Mouse (Mus musculus): ENCODE data around the gene Lrmp. TPM values are rescaled to one million over a fixed set of nuclear protein-coding genes. Genes with fewer than 3 reads are reported as not detected.
"Not testable (repeated sequence)": the region's sequence is repeated elsewhere in the genome, so short reads cannot be mapped to it uniquely, and the experiment has no call there.

Lrmp gene
- total RNA-seq, 4 experiments from 2014 or later = 1.1 to 3.3 (median 1.2) TPM

DNA sequence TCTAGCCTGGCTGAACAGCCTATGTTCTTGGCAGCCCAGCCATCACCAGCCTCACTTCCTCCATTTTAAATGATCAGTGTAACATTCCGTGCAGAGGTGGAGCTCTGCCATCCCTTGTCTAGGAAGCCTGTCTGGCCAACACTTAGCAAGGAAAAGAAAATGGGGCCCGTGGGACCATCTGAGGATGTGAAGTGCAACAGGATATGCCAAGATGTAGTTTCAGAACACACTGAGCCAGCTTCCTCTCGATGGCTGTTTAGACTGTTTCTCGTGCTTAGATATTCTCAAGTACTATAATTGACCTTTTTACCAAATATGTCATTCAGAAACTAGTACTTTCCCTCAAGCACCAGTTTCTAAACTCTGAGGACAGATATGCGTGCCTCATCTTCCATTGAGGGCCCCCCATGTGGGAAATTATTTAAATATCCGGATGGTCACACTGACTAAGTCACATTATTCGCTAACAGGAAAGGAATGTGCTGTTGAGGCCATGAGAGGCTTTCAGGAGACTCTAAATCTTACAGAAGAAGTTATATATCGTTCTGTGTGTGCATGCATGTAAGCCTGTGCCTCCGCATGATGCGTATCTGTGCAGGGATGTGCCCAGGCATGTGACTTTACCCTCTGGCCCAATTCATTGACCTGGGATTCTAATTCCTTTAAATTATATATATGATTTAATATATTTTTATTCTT is 11.1 kb upstream of the Lrmp start:
- no peak for DNase-seq (ENCODE audit: low spot score)

DNA sequence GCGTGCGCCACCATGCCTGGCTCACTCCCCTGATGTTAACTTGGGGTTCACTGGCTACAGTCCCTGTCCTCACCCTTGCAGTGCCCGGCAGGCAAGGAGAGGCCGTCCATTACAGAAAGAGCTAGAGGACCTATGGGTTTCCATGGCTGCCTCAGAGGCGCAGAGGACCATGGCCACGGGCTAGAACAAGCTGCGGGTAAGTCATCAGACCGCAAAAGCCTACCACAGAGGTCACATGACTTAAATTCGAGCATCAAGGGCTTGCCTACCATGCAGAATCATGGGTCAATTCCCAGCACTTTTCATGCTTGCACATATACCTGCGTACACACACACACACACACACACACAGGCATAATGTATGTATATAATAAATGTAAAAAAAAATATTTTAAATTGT is 10.0 kb upstream of the Lrmp start:
- no peak for DNase-seq (ENCODE audit: low spot score)

GRCm38 (mm10) chr6:145106163-145106842 is 9.2 kb upstream of the Lrmp start:
- DNase-seq (ENCODE audit: low spot score) = no peak

DNA sequence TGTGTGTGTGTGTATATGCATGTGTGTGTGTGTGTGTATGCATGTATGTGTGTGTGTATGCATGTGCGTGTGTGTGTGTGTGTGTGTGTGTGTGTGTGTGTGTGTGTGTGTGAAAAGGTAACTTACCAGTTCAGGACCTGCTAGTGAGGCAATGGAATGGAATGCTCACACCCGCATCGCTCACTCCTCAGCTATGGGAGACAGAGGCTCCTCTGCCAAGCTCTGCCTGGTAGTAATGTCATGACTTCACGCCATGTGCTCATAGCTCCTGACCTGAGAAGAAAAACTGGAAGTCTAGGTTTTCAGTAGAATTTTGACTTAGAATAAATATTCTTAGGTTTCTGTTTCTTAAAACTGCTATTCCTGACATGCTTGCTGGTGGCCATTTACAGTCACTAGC is 4.7 kb upstream of the Lrmp start:
- no peak for DNase-seq (ENCODE audit: low spot score)

DNA sequence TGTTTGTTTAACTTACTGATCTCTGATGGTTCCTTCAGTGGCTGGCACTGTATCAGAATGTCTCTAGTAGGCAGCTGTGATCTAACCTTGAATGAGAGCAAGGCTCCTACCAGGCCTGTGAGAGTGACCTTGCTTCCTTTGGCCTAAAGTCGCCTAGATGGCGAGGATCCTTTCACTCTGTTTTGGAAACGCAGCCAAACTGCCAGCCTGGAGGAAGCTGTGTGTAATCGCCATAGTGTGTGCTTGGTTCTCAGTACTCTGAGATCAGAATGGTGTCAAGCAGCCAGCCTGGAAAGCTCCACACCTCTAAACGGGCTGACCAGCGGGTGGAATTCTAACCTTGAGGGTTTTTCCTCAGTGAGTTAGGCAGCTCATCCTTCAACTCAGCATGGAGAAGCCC is 2.6 kb upstream of the Lrmp start:
- DNase-seq (ENCODE audit: low spot score) = no peak

GRCm38 (mm10) chr6:145114561-145114960 is 892 bp upstream of the Lrmp start:
- no peak for DNase-seq (ENCODE audit: low spot score)

DNA sequence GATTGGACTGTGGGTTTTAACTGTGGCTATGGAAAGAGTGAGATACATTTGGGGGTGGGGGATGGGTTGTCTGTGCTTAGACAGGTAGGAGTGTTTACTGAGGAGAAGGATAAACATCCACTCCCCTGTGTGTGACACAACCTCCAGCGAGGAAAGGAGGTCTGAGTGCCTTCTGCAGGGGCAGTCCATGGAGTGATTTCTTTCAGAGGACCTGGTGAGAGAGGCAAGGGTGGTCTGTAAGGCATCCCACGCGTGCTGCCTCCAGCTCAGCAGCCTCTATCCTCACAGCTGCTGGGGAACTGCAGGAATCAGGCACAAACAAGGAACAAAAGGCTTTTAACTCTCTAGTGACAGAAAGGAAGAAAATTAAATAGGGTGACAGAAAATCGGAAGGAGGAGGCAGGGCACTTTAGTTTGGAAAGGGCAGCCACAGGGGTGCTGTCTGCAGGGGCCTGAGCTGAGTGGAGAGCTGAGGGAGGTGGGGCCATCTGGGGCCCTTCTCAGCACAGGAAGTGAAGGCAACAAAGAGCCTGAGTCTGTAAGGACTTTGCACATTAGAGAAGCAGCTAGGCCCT is 732 bp downstream of the Lrmp start:
- no peak for DNase-seq (ENCODE audit: low spot score)

DNA sequence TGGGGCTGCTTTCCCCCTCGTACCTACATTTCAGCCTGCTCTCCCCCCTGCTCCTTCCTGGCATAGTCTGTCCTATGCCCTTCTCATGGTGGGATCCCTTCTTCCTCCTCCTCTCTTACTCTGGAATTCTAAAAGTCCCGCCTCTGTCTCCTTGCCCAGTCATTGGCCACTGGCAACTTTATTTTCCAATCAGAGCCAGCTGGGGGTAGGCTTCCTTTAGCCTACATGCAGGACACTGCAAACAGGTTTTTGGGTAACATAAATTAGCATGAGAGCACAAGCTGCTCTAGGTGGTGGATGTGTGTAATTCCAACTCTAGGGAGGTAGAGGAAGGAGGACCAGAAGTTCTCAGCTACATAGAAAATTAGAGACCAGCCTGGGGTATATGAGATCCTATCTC is 4.6 kb downstream of the Lrmp start:
- DNase-seq (ENCODE audit: low spot score) = no peak

- peak; percentile 46 for DNase-seq (ENCODE audit: low spot score)
Observed at GRCm38 (mm10) chr6:145120787-145121589, 5.5 kb downstream of the Lrmp start.

DNA sequence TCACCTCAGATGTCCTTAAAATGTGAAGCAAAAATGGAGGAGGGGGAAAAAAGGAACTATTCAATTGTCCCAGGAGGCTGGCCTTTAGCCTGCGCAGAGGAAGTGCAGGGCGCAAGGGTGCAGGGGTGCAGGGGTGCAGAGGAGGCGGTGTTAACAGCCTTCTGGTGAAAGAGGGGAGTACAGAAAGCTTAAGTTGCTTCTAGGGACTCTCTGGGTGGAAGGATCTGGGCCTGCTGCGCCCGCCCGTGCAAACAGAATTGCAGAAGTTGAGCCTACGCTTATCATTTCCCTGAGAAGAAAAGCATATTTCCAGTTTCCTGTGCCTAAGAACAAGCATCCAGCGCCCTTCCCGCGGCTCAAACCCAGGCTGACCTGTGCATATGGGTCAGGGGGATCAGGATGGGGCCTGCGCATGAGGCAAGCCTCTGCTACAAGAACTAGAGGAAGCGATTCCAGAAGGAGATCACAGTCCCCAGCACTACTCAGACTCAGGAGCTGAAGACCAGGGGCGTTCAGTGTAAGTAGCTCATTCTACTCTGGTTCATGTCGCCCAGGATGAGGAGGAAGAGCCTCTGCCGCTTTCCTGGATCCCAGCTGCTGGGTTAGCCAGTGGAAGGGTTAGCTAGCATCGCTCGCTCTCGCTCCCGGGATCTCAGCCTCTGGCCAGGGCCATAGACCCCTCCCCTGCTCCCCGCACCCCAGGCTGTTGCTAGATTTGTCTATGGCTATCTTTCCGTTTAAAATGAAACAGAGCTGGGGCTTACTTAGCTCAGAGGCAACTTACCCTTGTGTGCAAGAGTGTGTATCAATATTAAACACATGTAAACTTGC is 6.4 kb downstream of the Lrmp start:
- no peak for DNase-seq (ENCODE audit: low spot score)

- DNase-seq (ENCODE audit: low spot score) = no peak
Observed at GRCm38 (mm10) chr6:145122423-145123059, 7.1 kb downstream of the Lrmp start.

- DNase-seq (ENCODE audit: low spot score) = no peak
Observed at GRCm38 (mm10) chr6:145123136-145124060, 7.9 kb downstream of the Lrmp start.

DNA sequence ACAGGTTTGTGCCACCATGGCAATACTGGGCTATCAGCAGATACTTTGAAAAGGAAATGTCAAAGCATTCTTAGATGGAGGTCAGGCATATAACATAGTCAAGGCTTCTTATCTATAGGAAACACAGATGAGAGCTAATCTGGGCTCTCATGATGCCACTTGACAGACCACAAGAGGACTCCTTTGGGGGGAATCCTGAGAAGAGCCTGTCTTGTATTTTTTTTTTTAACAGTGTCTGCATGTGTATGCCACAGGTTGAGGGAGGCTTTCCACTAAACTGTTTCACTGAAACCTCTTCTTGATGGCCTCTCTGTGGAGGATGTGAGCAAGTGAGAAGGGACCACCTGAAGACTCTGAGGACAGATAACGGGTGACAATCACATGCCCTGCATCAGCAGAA is 9.2 kb downstream of the Lrmp start:
- DNase-seq (ENCODE audit: low spot score) = no peak

- DNase-seq (ENCODE audit: low spot score) = peak; percentile 36
Observed at GRCm38 (mm10) chr6:145125591-145126113, 10.2 kb downstream of the Lrmp start.

DNA sequence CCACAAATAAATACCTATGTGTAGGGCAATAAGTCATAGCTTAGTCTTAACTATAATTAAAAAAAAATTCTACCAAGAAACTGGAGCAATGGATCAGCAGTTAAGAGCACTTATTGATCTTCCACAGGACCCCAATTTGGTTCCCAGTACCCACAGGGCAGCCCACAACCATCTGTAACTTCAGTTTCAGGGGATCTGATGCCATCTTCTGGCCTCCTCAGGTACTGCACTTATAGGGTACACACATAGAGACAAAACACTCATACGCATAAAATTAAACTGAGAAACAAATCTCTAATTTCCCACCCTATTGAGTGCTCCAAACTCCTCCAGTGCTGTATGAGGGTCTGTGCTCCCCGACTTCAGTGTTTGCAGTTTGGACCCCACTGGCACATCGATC is 12.2 kb downstream of the Lrmp start:
- DNase-seq (ENCODE audit: low spot score) = no peak

DNA sequence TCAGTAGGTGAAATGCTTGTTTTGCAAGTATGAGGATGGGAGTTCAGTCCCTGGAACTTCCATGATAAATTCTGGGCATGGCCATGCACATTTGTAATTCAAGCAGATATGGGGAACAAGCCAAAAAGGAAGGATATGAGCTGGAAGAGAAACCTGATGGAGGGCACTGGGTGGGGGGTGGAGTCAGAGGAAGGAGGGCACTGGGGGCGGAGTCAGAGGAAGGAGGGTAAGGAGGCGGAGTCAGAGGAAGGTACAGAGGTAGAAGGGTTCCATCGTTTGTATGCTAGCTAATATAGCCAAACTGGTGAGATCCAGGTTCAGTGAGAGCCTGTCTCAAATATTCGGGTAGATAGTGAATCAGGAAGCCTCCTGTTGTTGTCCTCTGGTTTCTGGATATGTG is 14.1 kb downstream of the Lrmp start:
- DNase-seq (ENCODE audit: low spot score) = no peak

- no peak for DNase-seq (ENCODE audit: low spot score)
Observed at GRCm38 (mm10) chr6:145131991-145132390, 16.5 kb downstream of the Lrmp start.

DNA sequence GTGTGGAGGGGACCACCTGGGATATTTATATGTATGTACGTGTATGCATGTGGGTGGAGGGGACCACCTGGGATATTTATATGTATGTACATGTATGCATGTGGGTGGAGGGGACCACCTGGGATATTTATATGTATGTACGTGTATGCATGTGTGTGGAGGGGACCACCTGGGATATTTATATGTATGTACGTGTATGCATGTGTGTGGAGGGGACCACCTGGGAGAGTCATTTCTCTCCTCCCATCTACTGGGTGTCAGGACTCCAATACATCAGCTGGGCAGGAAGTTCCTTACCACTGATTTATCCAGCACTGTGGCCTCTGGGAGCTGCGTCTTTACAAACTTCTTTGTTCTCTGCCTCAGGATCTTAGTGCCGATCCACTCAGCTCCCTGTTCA is 17.5 kb downstream of the Lrmp start:
- not testable (repeated sequence) for DNase-seq (ENCODE audit: low spot score)

GRCm38 (mm10) chr6:145135295-145135694 is 19.8 kb downstream of the Lrmp start:
- DNase-seq (ENCODE audit: low spot score) = no peak

DNA sequence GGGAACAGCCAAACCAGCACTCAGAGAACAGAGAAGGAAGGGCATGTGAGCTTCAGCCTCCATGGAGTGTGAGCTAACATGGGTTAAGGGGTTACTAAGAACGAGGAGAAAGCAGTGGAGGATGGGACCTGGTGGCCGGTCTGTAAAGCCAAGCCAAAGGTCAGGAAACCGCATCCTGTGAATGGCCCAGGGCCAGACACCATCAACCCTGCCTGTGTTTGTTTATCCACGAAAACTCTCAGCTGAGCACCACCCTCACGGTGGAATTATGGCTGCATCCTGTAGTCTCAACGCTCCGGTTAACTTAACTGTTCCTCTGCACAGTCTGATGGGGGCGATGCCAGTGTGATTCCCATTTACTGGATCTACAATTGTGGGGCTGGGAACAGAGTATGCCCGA is 20.4 kb downstream of the Lrmp start:
- DNase-seq (ENCODE audit: low spot score) = no peak

Data from heart, adult 8-10 months (tissue).